Mouse (Mus musculus): ENCODE measurements at regions not wholly inside any gene's neighbourhood (a gene's known extent, or its start where the extent isn't known, plus 50 kb on each side); places are given as distances from the start of the nearest gene placed in this dataset.

DNA sequence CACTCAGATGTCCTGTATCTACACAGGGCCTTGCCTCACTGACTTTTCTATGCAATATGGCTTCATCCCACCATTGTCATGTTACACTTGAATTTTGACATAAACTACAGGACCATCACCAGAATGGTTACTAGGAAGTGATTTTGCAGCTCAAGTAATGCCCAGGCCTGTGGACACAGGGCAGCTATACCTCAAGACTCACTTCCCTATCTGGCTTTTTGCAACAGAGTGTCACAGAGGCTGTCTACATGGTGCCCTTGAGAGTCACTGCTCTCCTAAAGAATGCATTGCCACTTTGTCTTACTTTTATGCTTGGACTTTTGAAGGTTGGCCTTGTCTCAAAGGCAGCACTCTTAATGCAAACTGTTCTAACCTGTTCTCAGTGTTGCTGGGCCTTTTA, 139.7 kb downstream of the Ankrd16 start:
- no peak for DNase-seq
- no peak overlapping the region for H3K4me3 ChIP-seq (ENCODE audit: low read depth, low read length)
- H3K9me3 ChIP-seq (ENCODE audit: low read depth, low read length): no peaks in the 10 kb centered on the region
- H3K4me2 ChIP-seq: no peak overlapping the region
- no peak for TF ChIP-seq CTCF (IDR thresholded peaks at IDR 0.05; ENCODE audit: low read depth)
- H3K27me3 ChIP-seq (ENCODE audit: insufficient read depth, low read length): no peaks in the 10 kb centered on the region
- no peaks in the 10 kb centered on the region for H3K4me1 ChIP-seq (ENCODE audit: insufficient read depth)
- H3K27ac ChIP-seq (ENCODE audit: low read depth): no peak overlapping the region
- ATAC-seq (ENCODE audit: insufficient read depth): no peak
- H3K36me3 ChIP-seq (ENCODE audit: insufficient read depth): no peaks in the 10 kb centered on the region
- H3K9ac ChIP-seq: no peak overlapping the region

- no peak overlapping the region for H3K9ac ChIP-seq
- ATAC-seq (ENCODE audit: insufficient read depth) (no peak), DNase-seq (no peak)
- 65% methylated on average over 5 of the region's 5 CpGs for WGBS
- no peak overlapping the region for H3K4me2 ChIP-seq
- H3K4me1 ChIP-seq (ENCODE audit: insufficient read depth): no peaks in the 10 kb centered on the region
- TF ChIP-seq CTCF (IDR thresholded peaks at IDR 0.05; ENCODE audit: low read depth): no peak
- H3K27me3 ChIP-seq (ENCODE audit: insufficient read depth, low read length): no peaks in the 10 kb centered on the region
- H3K4me3 ChIP-seq (ENCODE audit: low read depth, low read length): no peak overlapping the region
- no peaks in the 10 kb centered on the region for H3K36me3 ChIP-seq (ENCODE audit: insufficient read depth)
- no peaks in the 10 kb centered on the region for H3K9me3 ChIP-seq (ENCODE audit: low read depth, low read length)
- no peak overlapping the region for H3K27ac ChIP-seq (ENCODE audit: low read depth)
These were observed 140.4 kb downstream of the Ankrd16 start for GRCm38 (mm10) chr2:11918070-11918469.

- Histone ChIP-seq H3K4me2 (no peak overlapping the region), H3K4me1 (ENCODE audit: insufficient read depth) (no peaks in the 10 kb centered on the region), H3K9me3 (ENCODE audit: low read depth, low read length) (no peaks in the 10 kb centered on the region), H3K36me3 (ENCODE audit: insufficient read depth) (no peaks in the 10 kb centered on the region), H3K27ac (ENCODE audit: low read depth) (no peak overlapping the region), H3K9ac (no peak overlapping the region), H3K27me3 (ENCODE audit: insufficient read depth, low read length) (no peaks in the 10 kb centered on the region), H3K4me3 (ENCODE audit: low read depth, low read length) (no peak overlapping the region)
- no peak for TF ChIP-seq CTCF (IDR thresholded peaks at IDR 0.05; ENCODE audit: low read depth)
- ATAC-seq (ENCODE audit: insufficient read depth) (no peak), DNase-seq (no peak)
- WGBS: 66% methylated on average over 3 of the region's 3 CpGs
These were observed 183.1 kb downstream of the Ankrd16 start for GRCm38 (mm10) chr2:11960777-11961176.

- 31% methylated on average over 3 of the region's 3 CpGs for WGBS
- no peaks in the 10 kb centered on the region for H3K4me1 ChIP-seq (ENCODE audit: insufficient read depth)
- H3K4me3 ChIP-seq (ENCODE audit: low read depth, low read length): no peak overlapping the region
- DNase-seq: no peak
- no peak overlapping the region for H3K9ac ChIP-seq
- no peak for TF ChIP-seq CTCF (IDR thresholded peaks at IDR 0.05; ENCODE audit: low read depth)
- H3K36me3 ChIP-seq (ENCODE audit: insufficient read depth): no peaks in the 10 kb centered on the region
- H3K4me2 ChIP-seq: no peak overlapping the region
- no peak overlapping the region for H3K27ac ChIP-seq (ENCODE audit: low read depth)
- H3K27me3 ChIP-seq (ENCODE audit: insufficient read depth, low read length): no peaks in the 10 kb centered on the region
- ATAC-seq (ENCODE audit: insufficient read depth): no peak
- H3K9me3 ChIP-seq (ENCODE audit: low read depth, low read length): no peaks in the 10 kb centered on the region
These were observed 187.7 kb downstream of the Ankrd16 start for GRCm38 (mm10) chr2:11965374-11965773.

- Histone ChIP-seq H3K4me3 (ENCODE audit: low read depth, low read length) (no peak overlapping the region), H3K27me3 (ENCODE audit: insufficient read depth, low read length) (no peaks in the 10 kb centered on the region), H3K36me3 (ENCODE audit: insufficient read depth) (no peaks in the 10 kb centered on the region), H3K9ac (no peak overlapping the region), H3K4me1 (ENCODE audit: insufficient read depth) (no peaks in the 10 kb centered on the region), H3K9me3 (ENCODE audit: low read depth, low read length) (no peaks in the 10 kb centered on the region), H3K27ac (ENCODE audit: low read depth) (no peak overlapping the region), H3K4me2 (no peak overlapping the region)
- no peak for DNase-seq
- 72% methylated on average over 2 of the region's 2 CpGs for WGBS
- no peak for ATAC-seq (ENCODE audit: insufficient read depth)
- no peak for TF ChIP-seq CTCF (IDR thresholded peaks at IDR 0.05; ENCODE audit: low read depth)
These were observed 189.3 kb downstream of the Ankrd16 start for GRCm38 (mm10) chr2:11967001-11967400.

- no peaks in the 10 kb centered on the region for H3K4me1 ChIP-seq (ENCODE audit: insufficient read depth)
- H3K27ac ChIP-seq (ENCODE audit: low read depth): no peak overlapping the region
- no peak overlapping the region for H3K9ac ChIP-seq
- H3K27me3 ChIP-seq (ENCODE audit: insufficient read depth, low read length): no peaks in the 10 kb centered on the region
- DNase-seq: no peak
- no peaks in the 10 kb centered on the region for H3K36me3 ChIP-seq (ENCODE audit: insufficient read depth)
- 81% methylated on average over 5 of the region's 5 CpGs for WGBS
- no peaks in the 10 kb centered on the region for H3K9me3 ChIP-seq (ENCODE audit: low read depth, low read length)
- no peak for ATAC-seq (ENCODE audit: insufficient read depth)
- TF ChIP-seq CTCF (IDR thresholded peaks at IDR 0.05; ENCODE audit: low read depth): no peak
- H3K4me2 ChIP-seq: no peak overlapping the region
- no peak overlapping the region for H3K4me3 ChIP-seq (ENCODE audit: low read depth, low read length)
These were observed 194.3 kb downstream of the Ankrd16 start for GRCm38 (mm10) chr2:11971972-11972371.

GRCm38 (mm10) chr2:12001938-12002899, 224.5 kb downstream of the Ankrd16 start:
- ATAC-seq (ENCODE audit: insufficient read depth) (peak; percentile 67; the same call in 1 of the 2 replicates), DNase-seq (peak; percentile 87)
- no peaks in the 10 kb centered on the region for H3K4me1 ChIP-seq (ENCODE audit: insufficient read depth)
- no peak overlapping the region for H3K4me3 ChIP-seq (ENCODE audit: low read depth, low read length)
- no peak overlapping the region for H3K4me2 ChIP-seq
- TF ChIP-seq CTCF (IDR thresholded peaks at IDR 0.05; ENCODE audit: low read depth): peak; percentile 81
- H3K36me3 ChIP-seq (ENCODE audit: insufficient read depth): no peaks in the 10 kb centered on the region
- H3K9me3 ChIP-seq (ENCODE audit: low read depth, low read length): no peaks in the 10 kb centered on the region
- no peak overlapping the region for H3K9ac ChIP-seq
- no peak overlapping the region for H3K27ac ChIP-seq (ENCODE audit: low read depth)
- 27% methylated on average over 24 of the region's 24 CpGs for WGBS
- no peaks in the 10 kb centered on the region for H3K27me3 ChIP-seq (ENCODE audit: insufficient read depth, low read length)

Data from lung, embryonic 14.5 days (tissue).